Mouse (Mus musculus): ENCODE data around the gene Kif5a. TPM values are rescaled to one million over a fixed set of nuclear protein-coding genes. Genes with fewer than 3 reads are reported as not detected.

Kif5a gene
- total RNA-seq, 2 experiments from 2014 or later = 1.1 to 1.6 TPM

Other genes starting within 250 kb of the Kif5a start
- 10 to 100 TPM; 23.5 to 29.5 TPM for gene Tsfm, start 232.5 kb downstream of the Kif5a start, total RNA-seq (2021)
- 10 to 100 TPM; 14.7 to 18.9 TPM for gene Mettl1, start 221.9 kb downstream of the Kif5a start, total RNA-seq (2021)
- under 1 TPM; 0.21 to 0.84 TPM for gene Eef1akmt3, start 221.8 kb downstream of the Kif5a start, total RNA-seq (2021)
- gene Cyp27b1, start 215.1 kb downstream of the Kif5a start, total RNA-seq (2021) = under 1 TPM; 0.45 to 0.49 TPM
- 1 to 10 TPM; 1.1 to 2.0 TPM for gene March9, start 203.2 kb downstream of the Kif5a start, total RNA-seq (2021)
- gene Cdk4, start 199.8 kb downstream of the Kif5a start, total RNA-seq (2021) = 100 to 1,000 TPM; 122 to 147 TPM
- 10 to 100 TPM; 29.7 to 32.0 TPM for gene Tspan31, start 193.1 kb downstream of the Kif5a start, total RNA-seq (2021)
- gene Agap2, start 188.1 kb downstream of the Kif5a start, total RNA-seq (2021) = 1 to 10 TPM; 2.7 to 3.4 TPM
- gene Os9, start 142.2 kb downstream of the Kif5a start, total RNA-seq (2021) = 10 to 100 TPM; 29.4 to 33.9 TPM
- 1 to 10 TPM; 1.6 to 3.3 TPM for gene B4galnt1, start 98.1 kb downstream of the Kif5a start, total RNA-seq (2021)
- 1 to 10 TPM; 3.0 to 6.1 TPM for gene Slc26a10, start 82.7 kb downstream of the Kif5a start, total RNA-seq (2021)
- 10 to 100 TPM; 16.2 to 26.2 TPM for gene Arhgef25, start 73.3 kb downstream of the Kif5a start, total RNA-seq (2021)
- 10 to 100 TPM; 28.8 to 37.6 TPM for gene Dtx3, start 67.6 kb downstream of the Kif5a start, total RNA-seq (2021)
- 1 to 10 TPM; 8.5 to 9.6 TPM for gene Pip4k2c, start 51.8 kb downstream of the Kif5a start, total RNA-seq (2021)
- gene Dctn2, start 3.0 kb upstream of the Kif5a start, total RNA-seq (2021) = 100 to 1,000 TPM; 117 to 120 TPM
- gene Mbd6, start 25.7 kb upstream of the Kif5a start, total RNA-seq (2021) = 10 to 100 TPM; 18.7 to 28.9 TPM
- 10 to 100 TPM; 44.5 to 54.8 TPM for gene Mars, start 48.4 kb upstream of the Kif5a start, total RNA-seq (2021)
- 1 to 10 TPM; 1.1 to 2.3 TPM for gene Arhgap9, start 58.6 kb upstream of the Kif5a start, total RNA-seq (2021)
- gene Gli1, start 78.6 kb upstream of the Kif5a start, total RNA-seq (2021) = 1 to 10 TPM; 3.3 to 6.8 TPM
- not detected for gene Inhbe, start 91.1 kb upstream of the Kif5a start, total RNA-seq (2021)
- not detected for gene Inhbc, start 107.1 kb upstream of the Kif5a start, total RNA-seq (2021)
- 10 to 100 TPM; 92.6 to 93.1 TPM for gene R3hdm2, start 117.0 kb upstream of the Kif5a start, total RNA-seq (2021)
- 100 to 1,000 TPM; 272 to 307 TPM for gene Stac3, start 238.3 kb upstream of the Kif5a start, total RNA-seq (2021)